Mouse (Mus musculus): ENCODE results near the gene Armc10.

DNA sequence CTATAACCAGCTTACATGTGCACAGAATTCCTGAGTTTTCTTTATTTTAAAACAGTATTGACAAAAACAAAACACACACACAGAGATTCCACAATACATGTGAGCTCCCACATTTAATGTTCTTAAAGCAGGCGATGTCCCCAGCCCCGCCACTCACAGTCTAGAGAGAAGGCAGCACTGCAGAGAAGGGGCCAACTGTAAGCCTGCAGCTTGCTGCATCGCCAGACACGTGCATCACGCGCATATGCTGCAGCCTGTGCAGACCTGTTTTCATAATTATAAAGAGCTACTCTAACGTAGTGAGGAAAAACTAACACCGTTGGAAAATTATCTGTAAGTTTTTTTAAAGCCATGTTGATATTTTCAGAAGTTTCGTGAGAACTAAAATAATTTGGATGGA, 28.1 kb downstream of the Armc10 start:
- no peak for TF ChIP-seq CTCF (IDR thresholded peaks at IDR 0.05; ENCODE audit: borderline replicate concordance, extremely low read depth, insufficient read depth, insufficient read length)
- no peak for TF ChIP-seq POLR2A (IDR thresholded peaks at IDR 0.05; ENCODE audit: borderline replicate concordance, extremely low read depth, insufficient read depth, insufficient read length, poor library complexity, severe bottlenecking)
